Comparison of ENCODE assay signal across 11 mouse cellular contexts in the genomic region with DNA sequence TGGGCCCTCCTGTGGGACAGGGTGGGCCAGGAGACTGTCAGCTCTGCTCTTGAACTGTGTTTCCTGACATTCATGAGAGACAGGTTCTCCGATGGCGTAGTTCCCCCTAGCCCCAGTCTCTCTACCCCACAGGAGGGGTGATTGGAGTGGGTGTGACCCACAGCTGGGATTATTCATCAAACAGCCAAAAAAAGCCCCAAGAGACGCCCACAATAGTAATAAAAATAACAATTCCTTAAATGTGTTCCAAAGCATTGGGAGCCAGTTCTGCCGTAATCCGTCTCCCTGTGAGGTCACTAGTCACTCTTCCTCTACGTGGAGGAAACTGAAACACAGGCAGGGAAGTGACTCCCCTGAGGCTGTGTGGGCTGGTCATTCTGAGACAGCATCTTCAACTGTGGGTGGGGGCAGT. TPM values are rescaled to one million over a fixed set of nuclear protein-coding genes. Genes with fewer than 3 reads are reported as not detected.
DNase-seq lines count a peak whose midpoint lies in the region; ATAC-seq and TF ChIP-seq lines count a peak whose summit lies in the region.
"Had no signal": no experiment of that assay in that cellular context is flagged by ENCODE, and none has a peak within 500 bp of the region (broad histone marks: within the 10 kb centered on the region; RNA-seq: fewer than 3 reads in every experiment).

No protein-coding gene starts in this region.

- H3K27me3 ChIP-seq in lung, postnatal 0 days (replicated peaks; ENCODE audit: insufficient read depth, low read length), result no peaks in the 10 kb centered on the region
- H3K27me3 ChIP-seq in kidney, adult 2 months (replicated peaks; ENCODE audit: control insufficient read depth, insufficient read depth, low read length), result no peaks in the 10 kb centered on the region
- H3K27me3 ChIP-seq: liver, embryonic 15.5 days; midbrain, embryonic 15.5 days had no signal

- no peak overlapping the region for H3K9ac ChIP-seq in lung, postnatal 0 days (replicated peaks; ENCODE audit: low read depth)
- H3K9ac ChIP-seq: forebrain, postnatal 0 days; liver, embryonic 15.5 days; midbrain, embryonic 15.5 days had no signal

- WGBS in lung, postnatal 0 days, result 49% methylated on average over 6 of the region's 6 CpGs
- 45% methylated on average over 6 of the region's 6 CpGs for WGBS in lung, adult 2 months
- WGBS in kidney, adult 2 months, result 71% methylated on average over 6 of the region's 6 CpGs

- peak; percentile 31 to 65 for DNase-seq in adrenal gland, adult (ENCODE audit: inconsistent age in 2 of 2, low spot score in 1 of 2)
- DNase-seq in adrenal gland, adult 8-10 months, result no peak
- peak; percentile 60 for DNase-seq in lung, postnatal 0 days (ENCODE audit: low spot score)
- no peak for DNase-seq in lung, adult 2 months
- peak; percentile 81 for DNase-seq in kidney, adult 2 months
- DNase-seq in embryo, embryonic 10 days (ENCODE audit: low spot score), result no peak
- no peak for DNase-seq in urinary bladder, postnatal 25 days (ENCODE audit: low spot score)
- DNase-seq: forebrain, postnatal 0 days had no signal

- H3K4me3 ChIP-seq in lung, postnatal 0 days (ENCODE audit: low read depth, low read length), result no peak overlapping the region
- H3K4me3 ChIP-seq in lung, adult 2 months (replicated peaks; ENCODE audit: extremely low read depth, low read depth, low read length), result no peak overlapping the region
- no peak overlapping the region for H3K4me3 ChIP-seq in kidney, adult 2 months (ENCODE audit: insufficient read depth, low read depth, low read length)
- H3K4me3 ChIP-seq: liver, embryonic 15.5 days; midbrain, embryonic 15.5 days had no signal

- ATAC-seq in lung, postnatal 0 days, result peak; percentile 50
- ATAC-seq in megakaryocyte progenitor cell, adult 5-6 weeks (replicated peaks; ENCODE audit: poor library complexity), result peak; percentile 54
- ATAC-seq: forebrain, postnatal 0 days; midbrain, embryonic 15.5 days had no signal

- H3K36me3 ChIP-seq in lung, postnatal 0 days (ENCODE audit: insufficient read depth, low read length), result no peaks in the 10 kb centered on the region
- no peaks in the 10 kb centered on the region for H3K36me3 ChIP-seq in kidney, adult 2 months (ENCODE audit: control insufficient read depth, insufficient read depth, low read length)
- H3K36me3 ChIP-seq: liver, embryonic 15.5 days; midbrain, embryonic 15.5 days had no signal

- peak; percentile 65 for TF ChIP-seq EP300 in lung, postnatal 0 days (IDR thresholded peaks at IDR 0.05)

- H3K4me1 ChIP-seq in lung, postnatal 0 days (ENCODE audit: insufficient read depth, low read depth, low read length), result peaks cover 9% of the 10 kb centered on the region; the same call in 1 of the 2 replicates
- peaks cover 11% of the 10 kb centered on the region for H3K4me1 ChIP-seq in lung, adult 2 months (ENCODE audit: control insufficient read depth, insufficient read depth, low read length)
- H3K4me1 ChIP-seq in kidney, adult 2 months (ENCODE audit: control insufficient read depth, insufficient read depth, low read length), result peaks cover 15% of the 10 kb centered on the region
- H3K4me1 ChIP-seq: liver, embryonic 15.5 days had no signal

- H3K4me2 ChIP-seq in lung, postnatal 0 days (replicated peaks; ENCODE audit: low read depth, low read length), result no peak overlapping the region
- H3K4me2 ChIP-seq: liver, embryonic 15.5 days; midbrain, embryonic 15.5 days had no signal

- no peaks in the 10 kb centered on the region for H3K9me3 ChIP-seq in lung, postnatal 0 days (ENCODE audit: low read length)
- H3K9me3 ChIP-seq: liver, embryonic 15.5 days; midbrain, embryonic 15.5 days had no signal

- H3K27ac ChIP-seq in lung, postnatal 0 days (ENCODE audit: low read length), result no peak overlapping the region
- H3K27ac ChIP-seq in kidney, adult 2 months (ENCODE audit: insufficient read depth, low read depth, low read length), result no peak overlapping the region; the same call in 1 of the 2 replicates
- H3K27ac ChIP-seq: liver, embryonic 15.5 days; midbrain, embryonic 15.5 days had no signal

- no peak for TF ChIP-seq CTCF in lung, postnatal 0 days (IDR thresholded peaks at IDR 0.05)
- no peak for TF ChIP-seq CTCF in lung, adult 2 months (IDR thresholded peaks at IDR 0.05; ENCODE audit: insufficient read depth, low read length)
- no peak for TF ChIP-seq CTCF in kidney, adult 2 months (conservative IDR thresholded peaks at IDR 0.05; ENCODE audit: insufficient read depth, insufficient read length, low read depth, low read length)

- TF ChIP-seq POLR2A in lung, adult 2 months (IDR thresholded peaks at IDR 0.05; ENCODE audit: borderline replicate concordance, extremely low read depth, low read depth, low read length), result no peak
- TF ChIP-seq POLR2A in kidney, adult 2 months (IDR thresholded peaks at IDR 0.05; ENCODE audit: low read depth, low read length), result no peak

RNA-seq across cellular contexts. Expression of a gene that starts 53.7 kb away (rescaled TPM):
- total RNA-seq in adrenal gland, adult 8-10 months (2022), result 10 to 100 TPM; 17.4 to 34.0 (median 28.1) TPM
- 5.7 and 6.4 TPM in 2 replicates for polyA plus RNA-seq in lung, postnatal 0 days (2015; fragmentation: Nextera tagmentation; extraction: Ambion mirVana)
- polyA plus RNA-seq in lung, adult 2 months (2012; rRNA removed), result 38.4 and 49.3 TPM in 2 replicates
- 22.1 and 24.7 TPM in 2 replicates for polyA plus RNA-seq in kidney, adult 2 months (2012; rRNA removed)
- total RNA-seq in megakaryocyte progenitor cell, adult 5-6 weeks (2015), result 0.05 TPM in 1 of 2 replicates, not detected in the other
- 0.04 TPM in 1 of 2 replicates, not detected in the other for total RNA-seq in megakaryocyte progenitor cell, adult 5-6 weeks (2017)

Comparison
In these comparisons a context has a peak if more than half of its experiments do, and no peak if none do; other contexts are left out.
1. DNase-seq: peak in adrenal gland, adult (2 of 2), lung, postnatal 0 days (single experiment) and kidney, adult 2 months (single experiment); none in adrenal gland, adult 8-10 months (single experiment), lung, adult 2 months (single experiment), embryo, embryonic 10 days (single experiment) and urinary bladder, postnatal 25 days (single experiment).